Mouse (Mus musculus) heart, embryonic 10.5 days (tissue): ENCODE data around the gene Ciart. TPM values are rescaled to one million over a fixed set of nuclear protein-coding genes. Genes with fewer than 3 reads are reported as not detected.
"Not testable (repeated sequence)": the region's sequence is repeated elsewhere in the genome, so short reads cannot be mapped to it uniquely, and the experiment has no call there.

Experiments
- DNase-seq: peaks from one replicate; pipeline ENCODE4 v3.0.0-alpha.2; 2017; ENCODE audit warnings: low spot score
- H3K27ac ChIP-seq: fragments of 300-500 bp; sonication (generic); 2 replicates; pipeline ENCODE4 v1.5.1; 2016; ENCODE audit warnings: mild to moderate bottlenecking
- H3K27me3 ChIP-seq: fragments of 300-500 bp; sonication (generic); 2 replicates; pipeline ENCODE4 v1.6.1; 2016; ENCODE audit warnings: mild to moderate bottlenecking; ENCODE audit not compliant: poor library complexity, insufficient read depth, severe bottlenecking
- H3K36me3 ChIP-seq: fragments of 300-500 bp; sonication (generic); 2 replicates; pipeline ENCODE4 v1.6.1; 2016; ENCODE audit warnings: mild to moderate bottlenecking, moderate library complexity
- H3K4me1 ChIP-seq: fragments of 300-500 bp; sonication (generic); 2 replicates; pipeline ENCODE4 v1.6.1; 2016; ENCODE audit warnings: mild to moderate bottlenecking
- H3K4me3 ChIP-seq: fragments of 300-500 bp; sonication (generic); 2 replicates; pipeline ENCODE4 v1.5.1; 2016; ENCODE audit warnings: mild to moderate bottlenecking, moderate library complexity
- H3K9me3 ChIP-seq: fragments of 300-500 bp; sonication (generic); 2 replicates; pipeline ENCODE4 v1.6.1; 2016; ENCODE audit warnings: mild to moderate bottlenecking, moderate library complexity
- WGBS: fragments of 180-500 bp; shearing (Covaris S2); methylation state at CpG from one replicate; pipeline ENCODE4 v1.1.7; 2016; 5-methylcytosine and 5-hydroxymethylcytosine counted together
- polyA plus RNA-seq: library from polyadenylated mRNA; unstranded; fragments of >200 nt; fragmentation: Nextera tagmentation; extraction: Ambion mirVana; gene quantifications from 2 replicates; pipeline ENCODE4 v1.2.1, GENCODE M21; 2016

Gene Ciart
- polyA plus RNA-seq, 1 experiment from 2014 or later: 10.7 TPM

DNA sequence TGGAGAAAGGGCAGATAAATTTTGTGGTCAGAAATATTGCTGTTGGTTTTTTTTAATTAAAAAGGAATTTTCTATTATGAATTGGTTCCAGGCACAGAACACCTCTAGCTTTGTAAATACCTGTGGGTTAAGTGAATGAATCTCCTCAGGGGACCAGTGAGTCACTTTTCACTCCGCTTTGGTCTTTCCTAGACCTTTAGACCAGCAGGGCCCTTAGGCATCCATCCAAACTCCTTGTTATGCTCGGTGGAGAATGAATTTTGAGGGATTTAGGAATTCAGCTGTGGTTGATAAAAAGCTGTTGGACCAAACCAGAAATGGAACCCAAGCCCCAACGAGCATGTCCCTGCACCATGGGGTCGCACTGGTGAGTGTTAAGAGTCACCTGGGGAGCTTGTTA, 25.6 kb upstream of the Ciart start:
- Histone ChIP-seq H3K9me3 (no peaks in the 10 kb centered on the region), H3K27me3 (no peaks in the 10 kb centered on the region), H3K4me1 (peaks cover 41% of the 10 kb centered on the region), H3K27ac (no peak overlapping the region), H3K36me3 (no peaks in the 10 kb centered on the region), H3K4me3 (no peak overlapping the region)
- WGBS: 43% methylated on average over 4 of the region's 4 CpGs
- DNase-seq: no peak

DNA sequence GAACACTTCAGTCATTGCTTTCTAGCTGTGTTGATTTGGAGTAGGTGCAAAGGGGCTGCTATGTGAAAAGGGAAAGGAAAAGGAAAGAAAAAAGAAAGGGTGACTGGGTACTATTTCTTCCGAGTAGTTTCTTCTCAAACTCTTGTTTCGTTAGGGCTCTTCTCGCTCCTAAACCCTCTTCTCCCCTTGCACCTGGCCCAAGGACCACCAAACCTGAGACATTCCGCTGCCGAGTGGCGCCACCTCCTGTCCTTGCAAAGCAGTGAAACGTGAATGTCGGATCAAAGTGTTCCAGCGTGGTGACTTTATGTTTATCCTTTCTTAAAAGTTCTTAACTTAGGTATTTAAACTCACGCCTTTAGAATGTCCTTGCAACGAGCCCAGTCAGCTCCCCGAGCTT, 24.8 kb upstream of the Ciart start:
- H3K9me3 ChIP-seq: no peaks in the 10 kb centered on the region
- H3K4me1 ChIP-seq: peaks cover 48% of the 10 kb centered on the region
- peak overlapping the region; percentile 65 for H3K4me3 ChIP-seq
- no peaks in the 10 kb centered on the region for H3K27me3 ChIP-seq
- WGBS: under 1% methylated on average over 12 of the region's 12 CpGs
- no peaks in the 10 kb centered on the region for H3K36me3 ChIP-seq
- H3K27ac ChIP-seq: no peak overlapping the region
- peak; percentile 83 for DNase-seq

DNA sequence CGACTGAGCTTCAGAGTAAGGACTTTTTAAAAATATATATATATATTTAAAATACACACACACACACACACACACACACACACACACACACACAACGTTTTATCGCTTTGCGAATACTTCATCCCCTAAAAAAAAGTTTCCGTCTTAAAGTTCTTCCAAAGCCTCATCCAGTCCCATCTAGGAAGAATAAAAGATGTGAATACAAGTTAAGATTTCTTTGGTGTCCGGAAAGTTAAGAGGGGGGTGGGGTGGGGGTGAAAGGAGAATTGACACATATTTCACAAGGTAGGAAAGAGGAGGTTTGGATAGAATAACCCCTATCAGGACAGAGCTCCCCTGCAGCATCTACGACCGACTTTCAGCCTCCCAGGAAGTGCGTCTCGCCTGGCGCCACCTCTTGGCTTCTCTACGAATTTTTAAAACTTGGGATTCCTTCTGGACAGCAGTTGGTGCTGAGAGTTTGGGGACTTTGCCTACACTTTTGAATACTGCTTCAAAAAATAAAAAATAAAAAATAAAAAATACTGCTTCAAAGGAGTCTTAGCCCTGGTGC, 24.0 kb upstream of the Ciart start:
- Histone ChIP-seq H3K4me1 (peaks cover 55% of the 10 kb centered on the region), H3K36me3 (peaks cover 2% of the 10 kb centered on the region; the same call in 1 of the 2 replicates), H3K27ac (peak overlapping the region; percentile 88; the same call in 1 of the 2 replicates), H3K27me3 (no peaks in the 10 kb centered on the region), H3K9me3 (no peaks in the 10 kb centered on the region), H3K4me3 (peak overlapping the region; percentile 65)
- peak; percentile 81 for DNase-seq
- WGBS: under 1% methylated on average over 12 of the region's 12 CpGs

DNA sequence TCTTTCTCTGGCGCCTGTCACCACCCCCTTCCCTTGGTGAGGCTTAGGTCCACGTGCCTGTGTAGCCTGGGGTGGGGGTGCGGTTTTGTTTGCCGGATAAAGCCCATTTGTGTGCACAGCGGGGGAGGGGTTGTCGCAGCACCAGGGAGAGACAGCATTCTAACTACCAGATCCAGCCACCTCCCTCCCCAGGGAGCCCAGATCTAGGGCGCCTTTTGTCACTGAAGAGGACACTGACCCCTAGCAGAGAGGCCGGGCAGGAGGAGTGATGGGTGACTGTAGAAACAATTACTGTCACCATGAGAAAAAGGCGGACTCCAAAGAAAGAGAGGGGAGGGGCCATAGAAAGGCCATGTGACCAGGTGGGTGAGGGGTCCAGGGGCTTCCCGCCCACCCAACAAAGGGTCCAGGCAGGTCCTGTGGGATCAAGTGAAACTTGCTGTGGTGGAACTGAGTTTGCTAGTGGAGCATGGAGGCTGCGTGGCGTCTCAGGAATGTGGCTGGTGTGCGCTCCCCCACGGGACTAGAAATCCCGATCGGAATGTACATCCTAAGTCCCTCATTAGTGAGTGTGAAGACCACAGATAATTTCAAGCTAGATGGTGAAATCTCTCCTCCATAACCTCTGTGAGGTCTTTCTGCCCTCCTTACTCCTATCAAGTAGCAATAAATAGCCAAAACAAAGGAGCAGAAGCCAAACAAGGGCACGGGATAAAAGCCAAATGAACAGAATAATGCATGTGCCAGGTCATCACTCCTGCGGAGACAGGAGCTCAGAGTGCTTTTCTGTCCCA, 23.3 kb upstream of the Ciart start:
- H3K9me3 ChIP-seq: no peaks in the 10 kb centered on the region
- DNase-seq: peak; percentile 89
- 1% methylated on average over 18 of the region's 18 CpGs for WGBS
- H3K4me1 ChIP-seq: peaks cover 55% of the 10 kb centered on the region
- no peaks in the 10 kb centered on the region for H3K27me3 ChIP-seq
- H3K4me3 ChIP-seq: peak overlapping the region; percentile 65
- H3K36me3 ChIP-seq: peaks cover 4% of the 10 kb centered on the region; the same call in 1 of the 2 replicates
- peak overlapping the region; percentile 88 for H3K27ac ChIP-seq

- peak within 1 kb of the TSS; percentile 88 for H3K27ac ChIP-seq
- WGBS: 0% methylated on average over 15 of the region's 15 CpGs
- DNase-seq: no peak
Observed at GRCm38 (mm10) chr3:95904568-95904967, 22.5 kb upstream of the Ciart start, which contains the start of gene Car14. Gene Car14 (minus strand): TSS chr3:95904691.

DNA sequence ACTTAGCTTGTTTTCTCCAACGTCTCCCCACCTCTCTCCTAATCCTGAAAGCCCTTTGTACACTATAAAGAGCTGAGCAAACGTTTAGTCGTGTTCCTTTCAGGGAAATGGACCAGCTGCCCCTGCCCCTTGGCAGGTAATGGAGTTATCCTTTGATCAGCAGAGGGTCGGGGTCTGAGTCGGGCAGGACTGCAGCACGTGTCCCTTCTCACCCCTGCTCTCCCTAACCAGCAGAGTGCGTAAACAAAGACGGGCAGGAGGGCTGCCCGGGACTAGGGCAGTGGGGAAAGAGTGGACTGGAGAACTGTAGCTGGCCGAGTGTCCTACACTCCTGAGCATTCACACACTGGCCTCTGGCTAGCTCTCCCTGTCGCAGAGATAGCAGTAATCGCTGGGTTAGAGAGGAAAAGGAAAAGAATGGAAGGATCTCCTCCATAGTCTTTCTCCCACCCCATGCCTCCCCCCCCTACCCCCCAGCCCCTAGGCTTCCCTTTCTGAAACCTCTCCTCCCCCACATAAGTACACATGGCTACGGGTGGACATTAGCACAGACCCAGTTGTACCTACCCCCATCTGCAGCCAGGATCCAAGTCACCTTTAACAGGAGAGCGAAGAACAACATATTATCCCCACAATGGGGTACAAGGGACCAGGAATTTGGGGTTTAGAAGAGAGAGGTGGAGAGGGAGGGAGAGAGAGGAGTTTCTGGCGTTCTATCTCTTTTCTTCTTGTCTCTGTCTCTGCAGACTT, 21.9 kb upstream of the Ciart start:
- Histone ChIP-seq H3K27ac (peak overlapping the region; percentile 88), H3K4me1 (peaks cover 55% of the 10 kb centered on the region)
- DNase-seq: no peak

More at GRCm38 (mm10) chr3:95904568-95904967, 22.5 kb upstream of the Ciart start, which contains the start of gene Car14:
- Histone ChIP-seq H3K27me3 (no peaks in the 10 kb centered on the region), H3K4me1 (peaks cover 55% of the 10 kb centered on the region), H3K4me3 (peak within 1 kb of the TSS; percentile 65), H3K9me3 (no peaks in the 10 kb centered on the region), H3K36me3 (peaks cover 6% of the 10 kb centered on the region; the same call in 1 of the 2 replicates)

GRCm38 (mm10) chr3:95902643-95903042, 20.6 kb upstream of the Ciart start:
- Histone ChIP-seq H3K9me3 (no peaks in the 10 kb centered on the region), H3K36me3 (peaks cover 22% of the 10 kb centered on the region), H3K27me3 (no peaks in the 10 kb centered on the region), H3K27ac (peak overlapping the region; percentile 73), H3K4me3 (peak overlapping the region; percentile 65), H3K4me1 (peaks cover 55% of the 10 kb centered on the region)
- no peak for DNase-seq
- WGBS: 36% methylated on average over 6 of the region's 6 CpGs

More for the DNA sequence above, 21.9 kb upstream of the Ciart start:
- Histone ChIP-seq H3K36me3 (peaks cover 12% of the 10 kb centered on the region; the same call in 1 of the 2 replicates), H3K4me3 (peak overlapping the region; percentile 65), H3K9me3 (no peaks in the 10 kb centered on the region), H3K27me3 (no peaks in the 10 kb centered on the region)
- WGBS: under 1% methylated on average over 15 of the region's 15 CpGs

GRCm38 (mm10) chr3:95902373-95902625, 20.2 kb upstream of the Ciart start:
- peak overlapping the region; percentile 73 for H3K27ac ChIP-seq
- peak overlapping the region; percentile 65 for H3K4me3 ChIP-seq
- H3K4me1 ChIP-seq: peaks cover 55% of the 10 kb centered on the region
- H3K36me3 ChIP-seq: peaks cover 22% of the 10 kb centered on the region
- no peaks in the 10 kb centered on the region for H3K9me3 ChIP-seq
- no peaks in the 10 kb centered on the region for H3K27me3 ChIP-seq
- no peak for DNase-seq

DNA sequence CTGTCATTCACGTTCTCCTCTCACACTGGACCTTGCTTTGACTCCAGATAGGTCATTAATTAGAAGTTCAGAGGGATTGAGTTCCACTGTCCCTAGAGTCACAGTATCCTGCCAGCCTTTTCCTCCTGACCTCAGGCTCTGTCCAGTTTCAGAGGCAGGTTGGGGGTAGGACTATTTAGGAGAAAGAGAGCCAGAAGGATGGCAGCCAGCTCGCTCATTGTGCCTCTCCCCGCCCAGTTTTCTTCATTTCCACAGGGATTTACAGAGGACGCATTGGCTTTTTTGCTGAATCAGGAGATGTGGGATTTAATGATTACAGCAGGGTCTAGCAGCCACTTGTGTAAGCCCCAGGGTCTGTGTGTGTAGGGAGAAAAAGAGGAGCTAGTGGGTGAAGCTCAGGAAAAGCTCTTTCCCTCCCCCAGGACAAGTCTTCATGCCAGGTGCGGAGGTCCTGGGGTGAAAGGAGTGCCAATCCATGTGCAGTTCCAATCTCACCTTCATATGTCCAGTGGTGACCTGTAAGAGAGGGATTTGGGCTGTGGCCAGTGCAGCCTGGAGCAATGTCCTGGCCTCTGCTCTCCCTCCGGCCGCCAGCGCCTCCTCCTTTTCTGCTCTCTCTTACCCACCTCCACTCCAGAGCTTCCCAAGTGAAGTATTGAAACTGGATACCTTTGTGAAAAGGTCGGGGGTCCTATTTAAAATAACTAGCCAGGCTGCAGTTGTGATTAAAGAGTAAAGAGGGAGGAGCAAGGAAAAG, 19.7 kb upstream of the Ciart start:
- Histone ChIP-seq H3K4me3 (peak overlapping the region; percentile 65), H3K4me1 (peaks cover 52% of the 10 kb centered on the region)
- 58% methylated on average over 9 of the region's 9 CpGs for WGBS

DNA sequence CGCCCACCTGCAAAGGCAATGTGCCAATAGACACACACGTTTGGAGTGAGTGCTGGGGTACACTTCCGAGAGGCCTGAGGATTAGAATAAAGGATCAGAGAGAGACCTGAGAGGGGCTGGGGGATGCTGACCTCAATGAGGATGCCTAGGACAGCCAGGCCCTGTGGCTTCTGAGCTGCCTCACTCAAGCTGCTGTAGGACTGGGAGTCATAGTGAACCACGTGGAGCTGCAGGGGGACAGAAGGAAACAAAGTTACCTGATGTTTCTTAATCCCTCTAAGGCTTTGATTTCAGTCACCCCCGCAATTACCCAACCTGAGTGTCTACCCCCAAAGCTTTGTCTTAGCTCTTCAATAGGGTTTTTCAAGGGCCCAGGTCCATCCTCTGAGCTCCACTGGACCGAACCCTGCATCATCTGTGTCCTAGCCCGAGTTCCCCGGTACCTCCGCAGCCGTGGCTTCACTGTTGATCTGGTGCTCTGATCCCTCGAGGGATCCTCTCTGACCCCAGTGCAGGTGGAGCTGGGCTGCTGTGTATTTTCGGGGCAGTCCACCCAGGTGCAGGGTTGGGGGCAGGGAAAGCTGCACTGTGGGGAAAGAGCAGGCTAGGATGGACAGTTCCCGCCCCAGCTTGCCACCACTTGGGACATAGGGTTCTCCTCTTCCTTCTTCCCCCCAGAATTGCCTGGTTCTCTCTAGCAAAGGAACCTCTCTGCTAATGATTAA, 17.9 kb upstream of the Ciart start:
- DNase-seq: no peak
- peaks cover 43% of the 10 kb centered on the region for H3K4me1 ChIP-seq
- peaks cover 27% of the 10 kb centered on the region for H3K36me3 ChIP-seq
- H3K4me3 ChIP-seq: no peak overlapping the region
- 76% methylated on average over 13 of the region's 13 CpGs for WGBS
- H3K27me3 ChIP-seq: no peaks in the 10 kb centered on the region
- H3K9me3 ChIP-seq: no peaks in the 10 kb centered on the region
- no peak overlapping the region for H3K27ac ChIP-seq

More for the DNA sequence above, 19.7 kb upstream of the Ciart start:
- Histone ChIP-seq H3K9me3 (no peaks in the 10 kb centered on the region), H3K36me3 (peaks cover 22% of the 10 kb centered on the region), H3K27me3 (no peaks in the 10 kb centered on the region), H3K27ac (peak overlapping the region; percentile 73)
- no peak for DNase-seq

DNA sequence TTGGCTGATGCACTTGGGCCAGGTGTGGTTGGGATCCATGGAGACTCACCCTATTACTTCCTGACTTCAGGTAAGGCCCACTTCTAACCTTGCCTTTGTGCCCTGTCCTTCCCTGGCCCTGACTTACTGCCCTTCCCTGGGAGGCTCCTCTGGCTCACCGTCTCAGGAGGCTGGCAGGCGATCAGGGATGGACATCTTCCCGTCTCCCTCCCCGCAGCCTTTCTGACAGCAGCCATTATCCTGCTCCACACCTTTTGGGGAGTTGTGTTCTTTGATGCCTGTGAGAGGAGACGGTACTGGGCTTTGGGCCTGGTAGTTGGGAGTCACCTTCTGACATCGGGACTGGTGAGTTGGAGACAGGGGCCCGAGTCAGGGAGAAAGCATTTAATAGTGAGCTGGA, 13.4 kb upstream of the Ciart start:
- Histone ChIP-seq H3K36me3 (peaks cover 23% of the 10 kb centered on the region), H3K4me1 (peaks cover 34% of the 10 kb centered on the region)
- 83% methylated on average over 7 of the region's 7 CpGs for WGBS
- H3K27me3 ChIP-seq, H3K27ac ChIP-seq, H3K9me3 ChIP-seq, DNase-seq, H3K4me3 ChIP-seq: not testable (repeated sequence)
